Mouse (Mus musculus) urinary bladder, postnatal 36 days (tissue): Measurements from ENCODE around the gene Gm5431.
"Not testable (repeated sequence)": the region's sequence is repeated elsewhere in the genome, so short reads cannot be mapped to it uniquely, and the experiment has no call there.

Experiments used
- DNase-seq, 2 experiments: peaks; one replicate each; pipeline ENCODE4 v3.0.0; 2022; ENCODE audit warnings: low spot score in 2 of 2, mixed read lengths in 1 of 2

The Gm5431 gene

GRCm38 (mm10) chr11:48902021-48902420 lies at the start of gene Gm5431:
Gm5431 (minus strand) TSS chr11:48902214.
- no peak for DNase-seq

- not testable (repeated sequence) for DNase-seq
Measured at GRCm38 (mm10) chr11:48946090-48946489, 44.1 kb upstream of the Gm5431 start, which contains the start of gene Psme2b. Psme2b (minus strand) TSS chr11:48946190.

- DNase-seq, result not testable (repeated sequence)
Measured at GRCm38 (mm10) chr11:48939286-48939685, 37.3 kb upstream of the Gm5431 start.

- DNase-seq, result not testable (repeated sequence)
Measured at GRCm38 (mm10) chr11:48935291-48935690, 33.3 kb upstream of the Gm5431 start.

- not testable (repeated sequence) for DNase-seq
Measured at GRCm38 (mm10) chr11:48933923-48934322, 31.9 kb upstream of the Gm5431 start.

GRCm38 (mm10) chr11:48933422-48933821 lies 31.4 kb upstream of the Gm5431 start:
- DNase-seq, result not testable (repeated sequence)

GRCm38 (mm10) chr11:48928068-48928467 lies 26.1 kb upstream of the Gm5431 start:
- not testable (repeated sequence) for DNase-seq

- not testable (repeated sequence) for DNase-seq
Measured at GRCm38 (mm10) chr11:48926437-48926836, 24.4 kb upstream of the Gm5431 start.

GRCm38 (mm10) chr11:48923818-48924217 lies 21.8 kb upstream of the Gm5431 start:
- not testable (repeated sequence) for DNase-seq

GRCm38 (mm10) chr11:48918380-48918779 lies 16.4 kb upstream of the Gm5431 start:
- DNase-seq, result no peak

- no peak for DNase-seq
Measured at GRCm38 (mm10) chr11:48913611-48914010, 11.6 kb upstream of the Gm5431 start.

GRCm38 (mm10) chr11:48908459-48908858 lies 6.4 kb upstream of the Gm5431 start:
- no peak for DNase-seq

GRCm38 (mm10) chr11:48901567-48901930 lies 465 bp downstream of the Gm5431 start:
- DNase-seq, result not testable (repeated sequence)

- not testable (repeated sequence) for DNase-seq
Measured at GRCm38 (mm10) chr11:48900654-48901566, 1.1 kb downstream of the Gm5431 start.

GRCm38 (mm10) chr11:48898812-48899431 lies 3.1 kb downstream of the Gm5431 start:
- DNase-seq, result no peak

GRCm38 (mm10) chr11:48876680-48877079 lies 25.3 kb downstream of the Gm5431 start:
- DNase-seq, result no peak

- DNase-seq, result not testable (repeated sequence)
Measured at GRCm38 (mm10) chr11:48875343-48875837, 26.6 kb downstream of the Gm5431 start.

- DNase-seq, result peak in 1 of 2 experiments; percentile 32
Measured at GRCm38 (mm10) chr11:48874465-48874864, 27.5 kb downstream of the Gm5431 start.

- no peak for DNase-seq
Measured at GRCm38 (mm10) chr11:48873591-48874290, 28.3 kb downstream of the Gm5431 start.

- DNase-seq, result no peak
Measured at GRCm38 (mm10) chr11:48872695-48873300, 29.2 kb downstream of the Gm5431 start.

GRCm38 (mm10) chr11:48871817-48872541 lies 30.0 kb downstream of the Gm5431 start:
- DNase-seq, result peak in 1 of 2 experiments; percentile 36
